Mouse (Mus musculus) urinary bladder, postnatal 4 days (tissue): ENCODE data around the gene Lrrc7.

Experiments
- DNase-seq, 2 experiments: peaks; one replicate each; pipeline ENCODE4 v3.0.0; 2021 to 2022; ENCODE audit warnings: low spot score in 2 of 2

Gene Lrrc7

GRCm38 (mm10) chr3:158365801-158366200, 196.2 kb downstream of the Lrrc7 start:
- no peak for DNase-seq

GRCm38 (mm10) chr3:158362091-158362490, 199.9 kb downstream of the Lrrc7 start:
- DNase-seq: no peak

GRCm38 (mm10) chr3:158356706-158357105, 205.3 kb downstream of the Lrrc7 start:
- DNase-seq: no peak

- DNase-seq: no peak
Observed at GRCm38 (mm10) chr3:158356194-158356593, 205.8 kb downstream of the Lrrc7 start.

- DNase-seq: no peak
Observed at GRCm38 (mm10) chr3:158340808-158341207, 221.2 kb downstream of the Lrrc7 start.

- DNase-seq: no peak
Observed at GRCm38 (mm10) chr3:158330085-158330484, 231.9 kb downstream of the Lrrc7 start.

GRCm38 (mm10) chr3:158310391-158310790, 251.6 kb downstream of the Lrrc7 start:
- no peak for DNase-seq

- DNase-seq: no peak
Observed at GRCm38 (mm10) chr3:158307415-158307814, 254.6 kb downstream of the Lrrc7 start.

GRCm38 (mm10) chr3:158298732-158299131, 263.3 kb downstream of the Lrrc7 start:
- DNase-seq: no peak

- no peak for DNase-seq
Observed at GRCm38 (mm10) chr3:158295041-158295440, 267.0 kb downstream of the Lrrc7 start.

GRCm38 (mm10) chr3:158284431-158284830, 277.6 kb downstream of the Lrrc7 start:
- no peak for DNase-seq

- DNase-seq: no peak
Observed at GRCm38 (mm10) chr3:158278631-158279030, 283.4 kb downstream of the Lrrc7 start.

- no peak for DNase-seq
Observed at GRCm38 (mm10) chr3:158272700-158273099, 289.3 kb downstream of the Lrrc7 start.

GRCm38 (mm10) chr3:158270887-158271286, 291.1 kb downstream of the Lrrc7 start:
- no peak for DNase-seq

GRCm38 (mm10) chr3:158252576-158252975, 309.4 kb downstream of the Lrrc7 start:
- DNase-seq: no peak

GRCm38 (mm10) chr3:158247672-158248071, 314.3 kb downstream of the Lrrc7 start:
- DNase-seq: no peak

- DNase-seq: no peak
Observed at GRCm38 (mm10) chr3:158210657-158211056, 351.4 kb downstream of the Lrrc7 start.

GRCm38 (mm10) chr3:158210026-158210425, 352.0 kb downstream of the Lrrc7 start:
- no peak for DNase-seq

- no peak for DNase-seq
Observed at GRCm38 (mm10) chr3:158207840-158208239, 354.2 kb downstream of the Lrrc7 start.

- DNase-seq: no peak
Observed at GRCm38 (mm10) chr3:158202776-158203175, 359.2 kb downstream of the Lrrc7 start.

- no peak for DNase-seq
Observed at GRCm38 (mm10) chr3:158195426-158195825, 366.6 kb downstream of the Lrrc7 start.

GRCm38 (mm10) chr3:158193229-158193628, 368.8 kb downstream of the Lrrc7 start:
- no peak for DNase-seq

GRCm38 (mm10) chr3:158174880-158175735, 386.9 kb downstream of the Lrrc7 start:
- no peak for DNase-seq

- DNase-seq: no peak
Observed at GRCm38 (mm10) chr3:158169180-158169579, 392.8 kb downstream of the Lrrc7 start.
